Mouse (Mus musculus): Measurements from ENCODE around the gene Katnb1.

- TF ChIP-seq POLR2A (IDR thresholded peaks at IDR 0.05; ENCODE audit: insufficient read depth, low read length) (no peak), CTCF (IDR thresholded peaks at IDR 0.05; ENCODE audit: low read depth, low read length) (no peak)
Measured at GRCm38 (mm10) chr8:95113108-95113507, 32.1 kb downstream of the Katnb1 start.
